Mouse (Mus musculus) CH12.LX (cell line): ENCODE measurements around the gene Fos. TPM values are rescaled to one million over a fixed set of nuclear protein-coding genes. Genes with fewer than 3 reads are reported as not detected.

ENCODE experiments used
- DNase-seq: peaks from one replicate; pipeline ENCODE4 v3.0.0-alpha.2; 2013; ENCODE audit errors: extremely low read depth
- H3K27ac ChIP-seq: 2 replicates; pipeline ENCODE4 v1.5.1; 2012; ENCODE audit warnings: low read depth, mild to moderate bottlenecking, control low read depth, moderate library complexity; ENCODE audit not compliant: insufficient read depth
- H3K27me3 ChIP-seq: replicated peaks from 2 replicates; pipeline ENCODE3; 2012; ENCODE audit warnings: inconsistent platforms
- H3K36me3 ChIP-seq, 2 experiments: replicated peaks in 1 of 2; 2 replicates each; pipeline versions ENCODE3 to v1.6.1; 2012; ENCODE audit warnings: inconsistent platforms in 1 of 2, low read length in 1 of 2, mild to moderate bottlenecking in 1 of 2, mixed read lengths in 1 of 2, moderate library complexity in 1 of 2; ENCODE audit not compliant: control insufficient read depth in 1 of 2, insufficient read depth in 1 of 2
- H3K4me1 ChIP-seq, 2 experiments: 2 replicates each; pipeline ENCODE4 v1.6.1; 2012; ENCODE audit warnings: inconsistent platforms in 1 of 2, moderate library complexity in 1 of 2; ENCODE audit not compliant: insufficient read depth in 2 of 2, control insufficient read depth in 1 of 2
- H3K4me2 ChIP-seq: 2 replicates; pipeline ENCODE4 v1.6.1; 2012; ENCODE audit warnings: low read depth, mild to moderate bottlenecking, control low read depth; ENCODE audit not compliant: poor library complexity, insufficient read depth, severe bottlenecking
- H3K4me3 ChIP-seq, 3 experiments: fragments of 150-350 bp in 1 of 3; sonication (generic) in 1 of 3; replicated peaks in 1 of 3; 2 replicates each; pipeline versions ENCODE3 to v1.5.1; 2011 to 2012; ENCODE audit warnings: low read depth in 2 of 3, low read length in 2 of 3, mild to moderate bottlenecking in 2 of 3, moderate library complexity in 2 of 3, control low read depth in 1 of 3, improper control_type of control experiment in 1 of 3, inconsistent platforms in 1 of 3, mixed read lengths in 1 of 3; ENCODE audit not compliant: poor library complexity in 1 of 3
- H3K79me2 ChIP-seq: replicated peaks from 2 replicates; pipeline ENCODE4 v1.6.1; 2012; ENCODE audit warnings: mild to moderate bottlenecking, moderate library complexity; ENCODE audit not compliant: control insufficient read depth, poor library complexity, insufficient read depth, severe bottlenecking; ENCODE audit errors: extremely low read depth
- H3K9ac ChIP-seq: 2 replicates; pipeline ENCODE4 v1.6.1; 2012; ENCODE audit warnings: low read depth, mild to moderate bottlenecking, control low read depth, moderate library complexity; ENCODE audit not compliant: insufficient read depth
- H3K9me3 ChIP-seq: replicated peaks from 2 replicates; pipeline ENCODE3; 2012; ENCODE audit warnings: low read length, inconsistent platforms, mixed read lengths
- CHD1 ChIP-seq: IDR thresholded peaks from 2 replicates; pipeline ENCODE4 v1.6.1; 2012; ENCODE audit warnings: low read depth, low read length, improper control_type of control experiment, inconsistent platforms
- E2F4 ChIP-seq: IDR thresholded peaks from 2 replicates; pipeline ENCODE4 v1.6.1; 2011; ENCODE audit warnings: low read depth, low read length, improper control_type of control experiment; ENCODE audit not compliant: insufficient replicate concordance
- EP300 ChIP-seq: IDR thresholded peaks from 2 replicates; pipeline ENCODE4 v1.6.1; 2011; ENCODE audit warnings: low read length, improper control_type of control experiment
- ETS1 ChIP-seq: conservative IDR thresholded peaks from 2 replicates; pipeline ENCODE4 v1.6.1; 2012; ENCODE audit warnings: low read depth, mild to moderate bottlenecking, inconsistent platforms, low read length, improper control_type of control experiment, moderate library complexity
- GABPA ChIP-seq: IDR thresholded peaks from 2 replicates; pipeline ENCODE4 v1.6.1; 2012; ENCODE audit warnings: low read depth, low read length, improper control_type of control experiment, inconsistent platforms; ENCODE audit not compliant: insufficient replicate concordance
- HCFC1 ChIP-seq: IDR thresholded peaks from 2 replicates; pipeline ENCODE4 v1.6.1; 2012; ENCODE audit warnings: low read depth, mild to moderate bottlenecking, inconsistent platforms, low read length, improper control_type of control experiment
- MAFK ChIP-seq: IDR thresholded peaks from 2 replicates; pipeline ENCODE4 v1.6.1; 2011; ENCODE audit warnings: low read length, improper control_type of control experiment; ENCODE audit not compliant: insufficient replicate concordance
- MAX ChIP-seq: IDR thresholded peaks from 2 replicates; pipeline ENCODE4 v1.6.1; 2011; ENCODE audit warnings: low read length, improper control_type of control experiment
- MEF2A ChIP-seq: IDR thresholded peaks from 2 replicates; pipeline ENCODE4 v1.6.1; 2014; ENCODE audit warnings: low read depth, mild to moderate bottlenecking, inconsistent platforms, low read length, improper control_type of control experiment, borderline replicate concordance
- MYC ChIP-seq: IDR thresholded peaks from 2 replicates; pipeline ENCODE4 v1.6.1; 2011; ENCODE audit warnings: low read depth, mild to moderate bottlenecking, improper control_type of control experiment, low read length
- NELFE ChIP-seq: IDR thresholded peaks from 2 replicates; pipeline ENCODE4 v1.6.1; 2011; ENCODE audit warnings: low read depth, low read length, improper control_type of control experiment
- PAX5 ChIP-seq: IDR thresholded peaks from 2 replicates; pipeline ENCODE4 v1.6.1; 2012; ENCODE audit warnings: low read length, inconsistent platforms, mixed read lengths
- POLR2AphosphoS2 ChIP-seq: IDR thresholded peaks from 2 replicates; pipeline ENCODE4 v1.6.1; 2011; ENCODE audit warnings: low read depth, low read length, improper control_type of control experiment
- RCOR1 ChIP-seq: conservative IDR thresholded peaks from 2 replicates; pipeline ENCODE4 v1.6.1; 2012; ENCODE audit warnings: low read depth, mild to moderate bottlenecking, inconsistent platforms, low read length, improper control_type of control experiment
- SIN3A ChIP-seq: IDR thresholded peaks from 2 replicates; pipeline ENCODE4 v1.6.1; 2012; ENCODE audit warnings: low read length, improper control_type of control experiment, inconsistent platforms
- UBTF ChIP-seq: IDR thresholded peaks from 2 replicates; pipeline ENCODE4 v1.6.1; 2012; ENCODE audit warnings: low read depth, mild to moderate bottlenecking, inconsistent platforms, low read length, improper control_type of control experiment, moderate library complexity
- USF2 ChIP-seq: conservative IDR thresholded peaks from 2 replicates; pipeline ENCODE4 v1.6.1; 2011; ENCODE audit warnings: low read depth, low read length, improper control_type of control experiment
- ZNF384 ChIP-seq: IDR thresholded peaks from 2 replicates; pipeline ENCODE4 v1.6.1; 2012; ENCODE audit warnings: low read depth, low read length, improper control_type of control experiment, inconsistent platforms
- dilution Hi-C: fragments of 300-500 bp; cut with MboI; formaldehyde crosslinking; loops from 2 replicates; pipeline ENCODE4 v1.14.3; 2020; ENCODE audit warnings: low sequenced_read_pairs; ENCODE audit not compliant: extremely low pct_unique_long_range_greater_than_20kb, extremely low pct_ligation_motif_present
- in situ Hi-C: fragments of 300-500 bp; cut with MboI; formaldehyde crosslinking; loops from 3 replicates; pipeline ENCODE4 v1.14.3; 2019; ENCODE audit warnings: low sequenced_read_pairs, low pct_ligation_motif_present, low pct_unique_long_range_greater_than_20kb, mixed read lengths
- polyA plus RNA-seq: library from polyadenylated mRNA; unstranded; fragments of >175 nt; gene quantifications from 2 replicates; pipeline ENCODE4 v1.2.1, GENCODE M21; 2012; ENCODE audit warnings: low read depth; ENCODE audit not compliant: insufficient read length
- total RNA-seq, 2 experiments: library from RNA; depleted of rRNA; stranded (reverse); fragments of 300-350 nt in 1 of 2; fragments of >200 nt in 1 of 2; gene quantifications; 2 replicates each; pipeline ENCODE4 v1.2.3; 2012 to 2014

Gene Fos
- total and polyA plus RNA-seq, 3 experiments: 0.11 to 0.20 (median 0.17) TPM

DNA sequence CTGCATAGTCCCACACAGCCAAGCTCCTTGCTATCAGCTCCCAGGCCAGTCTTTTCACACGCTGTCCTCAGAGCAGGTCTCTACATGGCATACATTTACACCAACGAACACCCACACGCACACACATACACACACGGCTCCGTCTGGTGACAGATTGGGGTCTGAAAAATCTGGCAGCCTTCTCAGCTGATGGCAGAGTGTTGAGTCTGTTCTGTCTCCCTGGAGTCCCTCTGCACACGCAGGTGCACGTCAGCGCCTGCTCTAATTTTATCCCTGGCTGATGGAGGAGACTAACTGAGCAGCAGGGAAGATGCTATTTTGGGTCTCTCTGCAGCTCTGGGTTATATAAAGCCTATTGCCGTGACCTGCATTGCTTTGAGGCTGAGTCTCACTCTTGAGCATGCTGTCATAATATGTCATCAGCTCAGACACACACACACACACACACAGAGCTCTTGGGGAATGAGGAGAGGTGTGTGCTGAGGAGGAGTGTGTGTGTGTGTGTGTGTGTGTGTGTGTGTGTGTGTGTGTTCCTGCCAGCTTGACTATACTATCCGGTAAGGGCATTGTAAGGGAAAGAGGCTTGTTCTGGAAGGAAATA is 37.6 kb upstream of the Fos start:
- Histone ChIP-seq H3K36me3 (no peaks in the 10 kb centered on the region), H3K4me2 (peak overlapping the region; percentile 7; the same call in 1 of the 2 replicates), H3K27ac (no peak overlapping the region), H3K9ac (no peak overlapping the region), H3K9me3 (no peaks in the 10 kb centered on the region), H3K4me3 (no peak overlapping the region), H3K79me2 (no peaks in the 10 kb centered on the region), H3K27me3 (peaks cover 3% of the 10 kb centered on the region), H3K4me1 (peaks cover 4 to 6% of the 10 kb centered on the region in 2 experiments; a peak in 3 of 4 replicates)
- no peak for DNase-seq
- TF ChIP-seq RCOR1 (no peak), MAFK (no peak), POLR2AphosphoS2 (no peak), PAX5 (no peak), ZNF384 (no peak), MEF2A (no peak), MAX (no peak), E2F4 (no peak), HCFC1 (no peak), CHD1 (no peak), USF2 (no peak), GABPA (no peak), MYC (no peak), UBTF (no peak), NELFE (no peak)
- in situ Hi-C loops (no loop called here), dilution Hi-C loops (no loop called here)

DNA sequence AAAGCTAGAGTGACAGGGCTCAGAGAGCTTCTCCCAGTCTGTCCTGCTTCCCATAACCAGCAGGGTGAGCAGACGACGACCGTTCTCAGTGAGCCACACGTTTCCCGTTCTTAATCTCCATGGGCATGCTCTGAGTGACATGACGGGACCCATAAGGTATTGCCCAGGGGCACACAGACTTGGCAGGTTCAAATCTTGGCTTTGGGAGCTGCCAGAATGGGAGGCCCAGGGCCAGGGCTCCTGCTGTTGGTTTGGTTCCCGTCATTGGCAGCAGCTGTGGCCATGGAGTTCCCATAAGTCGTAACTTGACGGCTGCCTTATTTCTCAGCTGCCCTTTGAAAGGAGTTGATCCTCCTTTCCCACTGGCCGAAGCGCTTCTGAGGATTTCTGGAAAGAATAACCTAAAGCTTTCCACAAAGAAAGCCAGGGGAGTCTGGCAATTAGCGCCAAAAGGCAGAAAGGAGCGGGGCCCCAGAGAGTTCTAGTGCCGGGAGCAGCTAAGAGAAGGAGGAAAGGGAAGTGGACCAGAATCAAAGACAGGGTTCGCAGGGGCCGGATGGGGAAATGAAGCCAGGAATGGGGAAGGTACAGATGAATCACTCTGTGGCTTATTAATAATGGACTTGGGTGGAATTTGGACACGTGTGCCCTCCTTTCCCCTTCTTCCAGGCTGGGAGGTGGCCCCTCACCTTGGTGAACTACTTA is 36.4 kb upstream of the Fos start:
- Histone ChIP-seq H3K4me1 (peaks cover 4% of the 10 kb centered on the region in 2 experiments; a peak in 2 of 4 replicates), H3K4me2 (no peak overlapping the region), H3K36me3 (no peaks in the 10 kb centered on the region), H3K27ac (no peak overlapping the region), H3K9ac (no peak overlapping the region), H3K27me3 (peaks cover 3% of the 10 kb centered on the region), H3K79me2 (no peaks in the 10 kb centered on the region), H3K4me3 (no peak overlapping the region), H3K9me3 (no peaks in the 10 kb centered on the region)
- TF ChIP-seq EP300 (no peak), E2F4 (no peak), RCOR1 (no peak), SIN3A (no peak), ETS1 (no peak)
- in situ Hi-C loops (no loop called here), dilution Hi-C loops (no loop called here)
- no peak for DNase-seq
